Comparison of ENCODE assay signal across 9 mouse cellular contexts in the genomic region with DNA sequence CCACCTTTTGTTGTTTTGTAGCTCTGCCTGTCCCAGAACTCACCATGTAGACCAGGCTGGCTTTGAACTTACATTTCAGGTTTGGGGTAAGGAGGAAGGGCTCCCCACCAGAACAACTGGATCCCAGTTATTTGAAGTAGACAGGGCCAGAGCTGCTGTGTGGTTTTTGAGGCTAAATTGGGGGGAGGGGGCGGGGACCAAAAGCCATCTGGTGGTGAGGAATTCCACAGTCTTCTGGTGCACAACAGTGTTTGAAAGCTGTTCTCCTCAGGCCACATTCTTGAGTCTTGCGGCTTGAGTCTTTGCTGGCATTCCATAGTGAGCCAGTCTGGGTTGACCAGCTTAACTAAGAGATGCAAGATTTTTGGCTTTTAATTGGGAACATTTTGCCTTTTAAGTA. TPM values are rescaled to one million over a fixed set of nuclear protein-coding genes. Genes with fewer than 3 reads are reported as not detected.
A peak's percentile ranks its signal among the peaks of the same experiment; 100 is the strongest.
DNase-seq lines count a peak whose midpoint lies in the region; ATAC-seq and TF ChIP-seq lines count a peak whose summit lies in the region.
"Had no signal": no experiment of that assay in that cellular context is flagged by ENCODE, and none has a peak within 500 bp of the region (broad histone marks: within the 10 kb centered on the region; RNA-seq: fewer than 3 reads in every experiment).

No protein-coding gene starts in this region.

- peak overlapping the region; percentile 43; the same call in 1 of the 2 replicates for H3K27ac ChIP-seq in lung, embryonic 14.5 days (ENCODE audit: low read depth)
- no peak overlapping the region for H3K27ac ChIP-seq in MEL (ENCODE audit: control insufficient read depth, low read depth, low read length)
- no peak overlapping the region for H3K27ac ChIP-seq in limb, embryonic 11.5 days (replicated peaks; ENCODE audit: low read depth, low read length)
- H3K27ac ChIP-seq in kidney, adult 2 months (ENCODE audit: insufficient read depth, low read depth, low read length), result no peak overlapping the region

- no peak for TF ChIP-seq POLR2A in MEL (IDR thresholded peaks at IDR 0.05; ENCODE audit: control insufficient read depth in 1 of 2, insufficient read depth in 1 of 2, low read depth in 1 of 2, low read length in 2 of 2, poor library complexity in 1 of 2)
- no peak for TF ChIP-seq POLR2A in kidney, adult 2 months (IDR thresholded peaks at IDR 0.05; ENCODE audit: low read depth, low read length)

- no peaks in the 10 kb centered on the region for H3K27me3 ChIP-seq in lung, embryonic 14.5 days (ENCODE audit: insufficient read depth, low read length)
- H3K27me3 ChIP-seq in MEL (ENCODE audit: control insufficient read depth in 1 of 2, insufficient read depth in 2 of 2, low read length in 2 of 2), result no peaks in the 10 kb centered on the region
- H3K27me3 ChIP-seq in limb, embryonic 11.5 days (ENCODE audit: control insufficient read depth, insufficient read depth, low read length), result no peaks in the 10 kb centered on the region
- H3K27me3 ChIP-seq in kidney, adult 2 months (replicated peaks; ENCODE audit: control insufficient read depth, insufficient read depth, low read length), result no peaks in the 10 kb centered on the region

- H3K36me3 ChIP-seq in lung, embryonic 14.5 days (ENCODE audit: insufficient read depth), result no peaks in the 10 kb centered on the region
- H3K36me3 ChIP-seq in MEL (ENCODE audit: control insufficient read depth in 1 of 2, insufficient read depth in 2 of 2, low read length in 2 of 2), result no peaks in the 10 kb centered on the region
- H3K36me3 ChIP-seq in limb, embryonic 11.5 days (ENCODE audit: control insufficient read depth, insufficient read depth, low read length), result no peaks in the 10 kb centered on the region
- no peaks in the 10 kb centered on the region for H3K36me3 ChIP-seq in kidney, adult 2 months (ENCODE audit: control insufficient read depth, insufficient read depth, low read length)

- peak; percentile 50 for ATAC-seq in lung, embryonic 14.5 days (ENCODE audit: insufficient read depth)
- ATAC-seq in limb, embryonic 11.5 days (ENCODE audit: insufficient number of reproducible peaks, low FRiP score, low TSS enrichment, low read depth), result peak; percentile 66; the same call in 1 of the 2 replicates
- no peak for ATAC-seq in activated CD4-positive, CD25-positive, alpha-beta regulatory T cell, adult 4 months

- TF ChIP-seq CTCF in lung, embryonic 14.5 days (IDR thresholded peaks at IDR 0.05; ENCODE audit: low read depth), result no peak
- TF ChIP-seq CTCF in MEL (IDR thresholded peaks at IDR 0.05 in 2 of 3, conservative IDR thresholded peaks at IDR 0.05 in 1 of 3; ENCODE audit: control insufficient read depth in 1 of 3, insufficient read depth in 1 of 3, low read depth in 2 of 3, low read length in 3 of 3, poor library complexity in 1 of 3, severe bottlenecking in 1 of 3), result no peak
- TF ChIP-seq CTCF in kidney, adult 2 months (conservative IDR thresholded peaks at IDR 0.05; ENCODE audit: insufficient read depth, insufficient read length, low read depth, low read length), result no peak

- H3K9ac ChIP-seq in lung, embryonic 14.5 days, result no peak overlapping the region
- no peak overlapping the region for H3K9ac ChIP-seq in MEL (ENCODE audit: control insufficient read depth, low read depth, low read length, poor library complexity, severe bottlenecking)
- H3K9ac ChIP-seq in limb, embryonic 11.5 days (ENCODE audit: low read length), result no peak overlapping the region

- H3K4me1 ChIP-seq in lung, embryonic 14.5 days (ENCODE audit: insufficient read depth), result peaks cover 13% of the 10 kb centered on the region
- H3K4me1 ChIP-seq in MEL (ENCODE audit: control insufficient read depth in 1 of 2, insufficient read depth in 2 of 2, low read length in 2 of 2), result no peaks in the 10 kb centered on the region; a peak in 1 of 4 replicates
- H3K4me1 ChIP-seq in limb, embryonic 11.5 days (ENCODE audit: control insufficient read depth, insufficient read depth, low read length), result no peaks in the 10 kb centered on the region
- no peaks in the 10 kb centered on the region for H3K4me1 ChIP-seq in kidney, adult 2 months (ENCODE audit: control insufficient read depth, insufficient read depth, low read length)

- no peaks in the 10 kb centered on the region for H3K79me2 ChIP-seq in MEL (ENCODE audit: control insufficient read depth, insufficient read depth, low read length, poor library complexity)

- H3K4me3 ChIP-seq in lung, embryonic 14.5 days (ENCODE audit: low read depth, low read length), result no peak overlapping the region
- H3K4me3 ChIP-seq in MEL (ENCODE audit: control insufficient read depth in 1 of 2, insufficient read depth in 1 of 2, low read depth in 2 of 2, low read length in 2 of 2), result no peak overlapping the region
- no peak overlapping the region for H3K4me3 ChIP-seq in limb, embryonic 11.5 days (ENCODE audit: low read depth, low read length)
- no peak overlapping the region for H3K4me3 ChIP-seq in kidney, adult 2 months (ENCODE audit: insufficient read depth, low read depth, low read length)
- H3K4me3 ChIP-seq: megakaryocyte, embryonic 14.5 days had no signal

- no peak for TF ChIP-seq RAD21 in MEL (IDR thresholded peaks at IDR 0.05; ENCODE audit: low read depth, low read length)

- peak; percentile 70 for DNase-seq in lung, embryonic 14.5 days
- DNase-seq in lung, postnatal 14 days, result no peak
- DNase-seq in MEL (ENCODE audit: low read depth, low spot score), result peak; percentile 33
- peak; percentile 66 for DNase-seq in embryo, embryonic 10 days (ENCODE audit: low spot score)
- DNase-seq in limb, embryonic 11.5 days (ENCODE audit: low spot score), result peak; percentile 67
- DNase-seq in adrenal gland, postnatal 14 days, result no peak
- DNase-seq in kidney, adult 2 months, result no peak

- no peak for TF ChIP-seq EP300 in MEL (IDR thresholded peaks at IDR 0.05; ENCODE audit: low read depth in 1 of 2, low read length in 2 of 2)

- no peaks in the 10 kb centered on the region for H3K9me3 ChIP-seq in lung, embryonic 14.5 days (ENCODE audit: low read depth, low read length)
- no peaks in the 10 kb centered on the region for H3K9me3 ChIP-seq in MEL (replicated peaks; ENCODE audit: insufficient read depth, low read length)
- H3K9me3 ChIP-seq in limb, embryonic 11.5 days (ENCODE audit: control insufficient read depth, low read length), result no peaks in the 10 kb centered on the region
- H3K9me3 ChIP-seq: megakaryocyte, embryonic 14.5 days had no signal

- WGBS in lung, embryonic 14.5 days, result 7% methylated on average over 2 of the region's 2 CpGs
- 6% methylated on average over 2 of the region's 2 CpGs for WGBS in limb, embryonic 11.5 days
- WGBS in kidney, adult 2 months, result 38% methylated on average over 2 of the region's 2 CpGs

- no peak overlapping the region for H3K4me2 ChIP-seq in lung, embryonic 14.5 days
- no peak overlapping the region for H3K4me2 ChIP-seq in limb, embryonic 11.5 days (ENCODE audit: low read depth, severe bottlenecking)

TF ChIP-seq in MEL, 35 proteins besides CTCF, POLR2A, EP300 and RAD21:
- TF ChIP-seq ZKSCAN1 (IDR thresholded peaks at IDR 0.05; ENCODE audit: low read depth, low read length), result no peak
- no peak for TF ChIP-seq UBTF (IDR thresholded peaks at IDR 0.05; ENCODE audit: borderline replicate concordance, insufficient read depth, low read depth, low read length)
- no peak for TF ChIP-seq MYC (IDR thresholded peaks at IDR 0.05; ENCODE audit: low read depth, low read length)
- no peak for TF ChIP-seq KAT2A (conservative IDR thresholded peaks at IDR 0.05; ENCODE audit: low read depth, low read length)
- no peak for TF ChIP-seq MYB (IDR thresholded peaks at IDR 0.05; ENCODE audit: low read depth, low read length)
- no peak for TF ChIP-seq TAL1 (IDR thresholded peaks at IDR 0.05; ENCODE audit: low read length)
- TF ChIP-seq ZC3H11A (IDR thresholded peaks at IDR 0.05; ENCODE audit: low read depth, low read length), result no peak
- no peak for TF ChIP-seq BHLHE40 (IDR thresholded peaks at IDR 0.05; ENCODE audit: borderline replicate concordance, low read depth, low read length)
- no peak for TF ChIP-seq RCOR1 (IDR thresholded peaks at IDR 0.05; ENCODE audit: low read depth, low read length)
- no peak for TF ChIP-seq ELF1 (IDR thresholded peaks at IDR 0.05; ENCODE audit: low read depth, low read length)
- TF ChIP-seq USF1 (IDR thresholded peaks at IDR 0.05; ENCODE audit: low read depth, low read length), result no peak
- TF ChIP-seq HCFC1 (IDR thresholded peaks at IDR 0.05; ENCODE audit: low read depth, low read length), result no peak
- TF ChIP-seq MAX (IDR thresholded peaks at IDR 0.05; ENCODE audit: low read length), result no peak

RNA-seq across cellular contexts. Expression of gene Adcy7, which starts 6.7 kb away (rescaled TPM):
- polyA plus RNA-seq in lung, embryonic 14.5 days (2014; fragmentation: Nextera tagmentation; extraction: Ambion mirVana), result 11.3 and 12.4 TPM in 2 replicates
- total RNA-seq in MEL (2012; rRNA removed), result 62.9 and 89.9 TPM in 2 replicates
- 10 to 100 TPM in 1 of 2 experiments, not detected in 1; 83.7 TPM for polyA plus RNA-seq in MEL (2012; ENCODE audit: insufficient read depth in 1 of 2, insufficient read length in 2 of 2, low read depth in 1 of 2, low replicate concordance in 2 of 2, missing spikeins in 1 of 2)
- polyA plus RNA-seq in limb, embryonic 11.5 days (2014; fragmentation: Nextera tagmentation; extraction: Ambion mirVana), result 1.8 and 2.3 TPM in 2 replicates
- total RNA-seq in adrenal gland, postnatal 14 days (2021), result 5.6 and 12.8 TPM in 2 replicates
- 10 to 100 TPM; 71.1 to 90.3 TPM for polyA plus RNA-seq in activated CD4-positive, CD25-positive, alpha-beta regulatory T cell, adult 4 months (2017; shearing (Covaris generic))
- polyA plus RNA-seq in kidney, adult 2 months (2012; rRNA removed), result 3.0 and 4.8 TPM in 2 replicates

Comparison
In these comparisons a context has a peak if more than half of its experiments do, and no peak if none do; other contexts are left out.
1. DNase-seq: peak in lung, embryonic 14.5 days (single experiment), MEL (single experiment), embryo, embryonic 10 days (single experiment) and limb, embryonic 11.5 days (single experiment); none in lung, postnatal 14 days (single experiment), adrenal gland, postnatal 14 days (single experiment) and kidney, adult 2 months (single experiment).